Mouse (Mus musculus) heart, postnatal 0 days (tissue): ENCODE measurements around the gene Psma1.
A peak's percentile ranks its signal among the peaks of the same experiment; 100 is the strongest.

Experiments used
- CTCF ChIP-seq: IDR thresholded peaks from 2 replicates; pipeline ENCODE4 v1.5.1; 2016; ENCODE audit warnings: antibody characterized with exemption, control low read depth, low read depth
- EP300 ChIP-seq: IDR thresholded peaks from 2 replicates; pipeline ENCODE4 v1.6.1; 2016; ENCODE audit warnings: antibody characterized with exemption, low read depth

DNA sequence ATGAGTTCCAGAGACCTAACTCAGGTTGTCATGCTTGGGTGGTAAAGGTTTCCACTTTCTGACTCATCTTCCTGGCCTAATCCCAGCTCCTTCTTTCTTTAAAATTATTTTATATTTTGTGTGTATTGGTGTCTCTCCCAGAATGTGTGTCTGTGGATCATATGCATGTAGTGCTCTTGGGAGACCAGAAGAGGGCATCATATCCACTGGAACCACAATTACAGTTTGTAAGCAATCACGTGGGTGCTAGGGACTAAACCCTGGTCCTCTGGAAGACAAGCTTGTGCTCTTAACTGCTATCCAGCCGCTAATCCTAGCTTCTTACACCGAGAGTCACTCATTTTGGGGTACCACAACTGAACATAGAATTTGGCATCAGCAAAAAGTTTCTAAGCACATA is 24.2 kb downstream of the Psma1 start:
- peak; percentile 19; the same call in 1 of the 2 replicates for TF ChIP-seq CTCF
- no peak for TF ChIP-seq EP300
